Mouse (Mus musculus) stomach, embryonic 15.5 days (tissue): ENCODE data around the gene Gm12216. TPM values are rescaled to one million over a fixed set of nuclear protein-coding genes. Genes with fewer than 3 reads are reported as not detected.
"Not testable (repeated sequence)": the region's sequence is repeated elsewhere in the genome, so short reads cannot be mapped to it uniquely, and the experiment has no call there.

Experiments
- ATAC-seq: fragments of 200-750 bp; cut with Nextera tagmentation; 2 replicates; pipeline ENCODE4 v1.8.0; 2017; ENCODE audit warnings: low read depth, moderate number of reproducible peaks, moderate TSS enrichment; ENCODE audit not compliant: insufficient read depth, low FRiP score
- H3K27ac ChIP-seq: fragments of 300-500 bp; sonication (generic); 2 replicates; pipeline ENCODE4 v1.5.1; 2015; ENCODE audit warnings: mild to moderate bottlenecking, inconsistent platforms
- H3K27me3 ChIP-seq: fragments of 300-500 bp; sonication (generic); replicated peaks from 2 replicates; pipeline ENCODE4 v1.6.1; 2015; ENCODE audit warnings: inconsistent platforms
- H3K36me3 ChIP-seq: fragments of 300-500 bp; sonication (generic); 2 replicates; pipeline ENCODE4 v1.6.1; 2015; ENCODE audit warnings: inconsistent platforms
- H3K4me1 ChIP-seq: fragments of 300-500 bp; sonication (generic); 2 replicates; pipeline ENCODE4 v1.6.1; 2015; ENCODE audit warnings: inconsistent platforms
- H3K4me2 ChIP-seq: fragments of 300-500 bp; sonication (generic); 2 replicates; pipeline ENCODE4 v1.6.1; 2015; ENCODE audit warnings: mild to moderate bottlenecking, inconsistent platforms
- H3K4me3 ChIP-seq: fragments of 300-500 bp; sonication (generic); replicated peaks from 2 replicates; pipeline ENCODE4 v1.5.1; 2015; ENCODE audit warnings: inconsistent platforms
- H3K9ac ChIP-seq: fragments of 300-500 bp; sonication (generic); 2 replicates; pipeline ENCODE4 v1.6.1; 2015; ENCODE audit warnings: inconsistent platforms
- H3K9me3 ChIP-seq: fragments of 300-500 bp; sonication (generic); 2 replicates; pipeline ENCODE4 v1.6.1; 2016; ENCODE audit warnings: inconsistent platforms
- WGBS: fragments of 180-500 bp; shearing (Covaris S2); methylation state at CpG from one replicate; pipeline ENCODE4 v1.1.7; 2015; 5-methylcytosine and 5-hydroxymethylcytosine counted together
- polyA plus RNA-seq: library from polyadenylated mRNA; unstranded; fragments of >200 nt; fragmentation: Nextera tagmentation; extraction: Ambion mirVana; gene quantifications from 2 replicates; pipeline ENCODE4 v1.2.1, GENCODE M21; 2015

The Gm12216 gene
- polyA plus RNA-seq, 1 experiment from 2014 or later, result 1.7 TPM

- H3K27me3 ChIP-seq, result no peaks in the 10 kb centered on the region
- ATAC-seq, result no peak
- WGBS, result 88% methylated on average over 5 of the region's 5 CpGs
- no peak overlapping the region for H3K27ac ChIP-seq
- no peaks in the 10 kb centered on the region for H3K4me1 ChIP-seq
- H3K4me3 ChIP-seq, result no peak overlapping the region
- H3K36me3 ChIP-seq, result peaks cover 16% of the 10 kb centered on the region
- no peaks in the 10 kb centered on the region for H3K9me3 ChIP-seq
- H3K4me2 ChIP-seq, result no peak overlapping the region
- no peak overlapping the region for H3K9ac ChIP-seq
Observed at GRCm38 (mm10) chr11:53869172-53869571, 10.1 kb upstream of the Gm12216 start.

- not testable (repeated sequence) for H3K27ac ChIP-seq, H3K4me2 ChIP-seq, H3K9me3 ChIP-seq, H3K27me3 ChIP-seq, H3K4me1 ChIP-seq, H3K9ac ChIP-seq, H3K4me3 ChIP-seq, ATAC-seq
- H3K36me3 ChIP-seq, result peaks cover 16% of the 10 kb centered on the region
- WGBS, result 46% methylated on average over 5 of the region's 5 CpGs
Observed at GRCm38 (mm10) chr11:53868323-53868722, 9.3 kb upstream of the Gm12216 start.

- not testable (repeated sequence) for H3K36me3 ChIP-seq, H3K9ac ChIP-seq, H3K27ac ChIP-seq, H3K9me3 ChIP-seq, H3K4me2 ChIP-seq, H3K4me3 ChIP-seq, H3K4me1 ChIP-seq, ATAC-seq, H3K27me3 ChIP-seq
- WGBS, result 73% methylated on average over 2 of the region's 4 CpGs
Observed at GRCm38 (mm10) chr11:53864724-53865310, 5.8 kb upstream of the Gm12216 start.

- WGBS, result 76% methylated on average over 8 of the region's 9 CpGs
- H3K36me3 ChIP-seq, result not testable (repeated sequence)
Observed at GRCm38 (mm10) chr11:53860944-53861343, 1.9 kb upstream of the Gm12216 start.

GRCm38 (mm10) chr11:53858058-53858760, 847 bp downstream of the Gm12216 start:
- 78% methylated on average over 6 of the region's 6 CpGs for WGBS
- no peaks in the 10 kb centered on the region for H3K36me3 ChIP-seq
- ATAC-seq, result no peak
- no peak overlapping the region for H3K9ac ChIP-seq
- no peaks in the 10 kb centered on the region for H3K27me3 ChIP-seq
- no peaks in the 10 kb centered on the region for H3K9me3 ChIP-seq
- H3K4me1 ChIP-seq, result peaks cover 4% of the 10 kb centered on the region
- H3K4me2 ChIP-seq, result peak overlapping the region; percentile 80
- H3K4me3 ChIP-seq, result 0 out of 2 replicates have a peak overlapping the region, but pooled peaks have one; percentile 61
- H3K27ac ChIP-seq, result no peak overlapping the region

More at GRCm38 (mm10) chr11:53860944-53861343, 1.9 kb upstream of the Gm12216 start:
- not testable (repeated sequence) for ATAC-seq, H3K9ac ChIP-seq, H3K4me1 ChIP-seq, H3K4me3 ChIP-seq, H3K27ac ChIP-seq, H3K9me3 ChIP-seq, H3K4me2 ChIP-seq, H3K27me3 ChIP-seq

- Histone ChIP-seq H3K9me3 (no peaks in the 10 kb centered on the region), H3K4me1 (peaks cover 16% of the 10 kb centered on the region), H3K4me3 (no peak overlapping the region), H3K36me3 (no peaks in the 10 kb centered on the region), H3K4me2 (no peak overlapping the region), H3K9ac (no peak overlapping the region), H3K27ac (no peak overlapping the region), H3K27me3 (no peaks in the 10 kb centered on the region)
- ATAC-seq, result 0 out of 2 replicates have a peak, but pooled peaks have one; percentile 29
- 10% methylated on average over 5 of the region's 5 CpGs for whole genome bisulfite sequencing
Observed at GRCm38 (mm10) chr11:53853665-53854064, 5.4 kb downstream of the Gm12216 start.

- no peaks in the 10 kb centered on the region for H3K36me3 ChIP-seq
- H3K9me3 ChIP-seq, result no peaks in the 10 kb centered on the region
- no peak overlapping the region for H3K4me3 ChIP-seq
- WGBS, result 44% methylated on average over 5 of the region's 5 CpGs
- no peak overlapping the region for H3K4me2 ChIP-seq
- no peak overlapping the region for H3K27ac ChIP-seq
- peaks cover 16% of the 10 kb centered on the region for H3K4me1 ChIP-seq
- H3K27me3 ChIP-seq, result no peaks in the 10 kb centered on the region
- peak; percentile 32; the same call in 1 of the 2 replicates for ATAC-seq
- no peak overlapping the region for H3K9ac ChIP-seq
Observed at GRCm38 (mm10) chr11:53851795-53852194, 7.3 kb downstream of the Gm12216 start.

GRCm38 (mm10) chr11:53849588-53850320, 9.3 kb downstream of the Gm12216 start:
- Histone ChIP-seq H3K27ac (no peak overlapping the region), H3K9ac (no peak overlapping the region), H3K4me1 (peaks cover 16% of the 10 kb centered on the region), H3K4me2 (no peak overlapping the region), H3K27me3 (no peaks in the 10 kb centered on the region), H3K36me3 (no peaks in the 10 kb centered on the region), H3K9me3 (no peaks in the 10 kb centered on the region), H3K4me3 (no peak overlapping the region)
- ATAC-seq, result 0 out of 2 replicates have a peak, but pooled peaks have one; percentile 63
- WGBS, result 25% methylated on average over 9 of the region's 9 CpGs

GRCm38 (mm10) chr11:53845680-53846079, 13.4 kb downstream of the Gm12216 start:
- H3K4me1 ChIP-seq, result peaks cover 9% of the 10 kb centered on the region; the same call in 1 of the 2 replicates
- no peaks in the 10 kb centered on the region for H3K36me3 ChIP-seq
- H3K9me3 ChIP-seq, result no peaks in the 10 kb centered on the region
- no peaks in the 10 kb centered on the region for H3K27me3 ChIP-seq
- H3K9ac ChIP-seq, result no peak overlapping the region
- no peak overlapping the region for H3K4me3 ChIP-seq
- no peak for ATAC-seq
- H3K27ac ChIP-seq, result no peak overlapping the region
- 81% methylated on average over 6 of the region's 6 CpGs for WGBS
- H3K4me2 ChIP-seq, result no peak overlapping the region

GRCm38 (mm10) chr11:53843106-53843505, 15.9 kb downstream of the Gm12216 start:
- Histone ChIP-seq H3K27ac (no peak overlapping the region), H3K4me3 (no peak overlapping the region), H3K36me3 (no peaks in the 10 kb centered on the region), H3K9ac (no peak overlapping the region), H3K4me1 (peaks cover 5% of the 10 kb centered on the region; the same call in 1 of the 2 replicates), H3K9me3 (no peaks in the 10 kb centered on the region), H3K27me3 (no peaks in the 10 kb centered on the region), H3K4me2 (no peak overlapping the region)
- WGBS, result 62% methylated on average over 10 of the region's 10 CpGs
- no peak for ATAC-seq

GRCm38 (mm10) chr11:53842161-53842581, 16.9 kb downstream of the Gm12216 start:
- H3K9me3 ChIP-seq, result no peaks in the 10 kb centered on the region
- H3K27ac ChIP-seq, result no peak overlapping the region
- peaks cover 5% of the 10 kb centered on the region; the same call in 1 of the 2 replicates for H3K4me1 ChIP-seq
- H3K4me2 ChIP-seq, result no peak overlapping the region
- ATAC-seq, result no peak
- 72% methylated on average over 4 of the region's 4 CpGs for WGBS
- no peaks in the 10 kb centered on the region for H3K27me3 ChIP-seq
- no peak overlapping the region for H3K4me3 ChIP-seq
- no peaks in the 10 kb centered on the region for H3K36me3 ChIP-seq
- no peak overlapping the region for H3K9ac ChIP-seq

GRCm38 (mm10) chr11:53841514-53841913, 17.5 kb downstream of the Gm12216 start:
- Histone ChIP-seq H3K4me1 (peaks cover 5% of the 10 kb centered on the region; the same call in 1 of the 2 replicates), H3K4me2 (no peak overlapping the region), H3K9ac (no peak overlapping the region), H3K4me3 (no peak overlapping the region), H3K27ac (no peak overlapping the region), H3K36me3 (no peaks in the 10 kb centered on the region), H3K27me3 (no peaks in the 10 kb centered on the region), H3K9me3 (no peaks in the 10 kb centered on the region)
- 84% methylated on average over 12 of the region's 12 CpGs for WGBS
- ATAC-seq, result no peak
